Mouse (Mus musculus) kidney, embryonic 15.5 days (tissue): ENCODE measurements around the gene Map3k4. TPM values are rescaled to one million over a fixed set of nuclear protein-coding genes. Genes with fewer than 3 reads are reported as not detected.
A peak's percentile ranks its signal among the peaks of the same experiment; 100 is the strongest.
"Not testable (repeated sequence)": the region's sequence is repeated elsewhere in the genome, so short reads cannot be mapped to it uniquely, and the experiment has no call there.

Source experiments
- ATAC-seq: fragments of 200-750 bp; cut with Nextera tagmentation; replicated peaks from 2 replicates; pipeline ENCODE4 v1.8.0; 2017; ENCODE audit warnings: moderate TSS enrichment; ENCODE audit not compliant: low FRiP score
- H3K27ac ChIP-seq: fragments of 300-500 bp; sonication (generic); 2 replicates; pipeline ENCODE4 v1.5.1; 2015; ENCODE audit warnings: mild to moderate bottlenecking, inconsistent platforms
- H3K27me3 ChIP-seq: fragments of 300-500 bp; sonication (generic); 2 replicates; pipeline ENCODE4 v1.6.1; 2015; ENCODE audit warnings: inconsistent platforms
- H3K36me3 ChIP-seq: fragments of 300-500 bp; sonication (generic); 2 replicates; pipeline ENCODE4 v1.6.1; 2015; ENCODE audit warnings: inconsistent platforms
- H3K4me1 ChIP-seq: fragments of 300-500 bp; sonication (generic); 2 replicates; pipeline ENCODE4 v1.6.1; 2015; ENCODE audit warnings: inconsistent platforms
- H3K4me2 ChIP-seq: fragments of 300-500 bp; sonication (generic); 2 replicates; pipeline ENCODE4 v1.6.1; 2015; ENCODE audit warnings: moderate library complexity, mild to moderate bottlenecking, inconsistent platforms
- H3K4me3 ChIP-seq: fragments of 300-500 bp; sonication (generic); replicated peaks from 2 replicates; pipeline ENCODE4 v1.5.1; 2015; ENCODE audit warnings: mild to moderate bottlenecking, inconsistent platforms
- H3K9ac ChIP-seq: fragments of 300-500 bp; sonication (generic); 2 replicates; pipeline ENCODE4 v1.6.1; 2015; ENCODE audit warnings: mild to moderate bottlenecking, inconsistent platforms
- H3K9me3 ChIP-seq: fragments of 300-500 bp; sonication (generic); replicated peaks from 2 replicates; pipeline ENCODE4 v1.6.1; 2016; ENCODE audit warnings: inconsistent platforms
- WGBS: fragments of 180-500 bp; shearing (Covaris S2); methylation state at CpG from one replicate; pipeline ENCODE4 v1.1.7; 2015; ENCODE audit warnings: mixed read lengths; 5-methylcytosine and 5-hydroxymethylcytosine counted together
- polyA plus RNA-seq: library from polyadenylated mRNA; unstranded; fragments of >200 nt; fragmentation: Nextera tagmentation; extraction: Ambion mirVana; gene quantifications from 2 replicates; pipeline ENCODE4 v1.2.1, GENCODE M21; 2015

Gene Map3k4
- polyA plus RNA-seq, 1 experiment from 2014 or later, result 50.2 TPM

GRCm38 (mm10) chr17:12230167-12230566 is 88.4 kb downstream of the Map3k4 start:
- no peaks in the 10 kb centered on the region for H3K9me3 ChIP-seq
- ATAC-seq, result no peak
- H3K36me3 ChIP-seq, result peaks cover 92% of the 10 kb centered on the region
- H3K9ac ChIP-seq, result no peak overlapping the region
- no peak overlapping the region for H3K27ac ChIP-seq
- H3K4me2 ChIP-seq, result no peak overlapping the region
- H3K4me3 ChIP-seq, result no peak overlapping the region
- 83% methylated on average over 6 of the region's 6 CpGs for WGBS
- H3K27me3 ChIP-seq, result no peaks in the 10 kb centered on the region
- no peaks in the 10 kb centered on the region for H3K4me1 ChIP-seq

- Histone ChIP-seq H3K27me3 (no peaks in the 10 kb centered on the region), H3K9ac (no peak overlapping the region), H3K4me3 (no peak overlapping the region), H3K36me3 (peaks cover 88% of the 10 kb centered on the region), H3K4me2 (no peak overlapping the region), H3K9me3 (no peaks in the 10 kb centered on the region), H3K4me1 (no peaks in the 10 kb centered on the region), H3K27ac (no peak overlapping the region)
- no peak for ATAC-seq
- WGBS, result 93% methylated on average over 9 of the region's 9 CpGs
Measured at GRCm38 (mm10) chr17:12229756-12230155, 88.8 kb downstream of the Map3k4 start.

GRCm38 (mm10) chr17:12228471-12228870 is 90.1 kb downstream of the Map3k4 start:
- H3K27ac ChIP-seq, result no peak overlapping the region
- H3K36me3 ChIP-seq, result peaks cover 78% of the 10 kb centered on the region
- 93% methylated on average over 7 of the region's 7 CpGs for WGBS
- H3K4me1 ChIP-seq, result 0 out of 2 replicates have a peak, but pooled peaks cover 4% of the 10 kb centered on the region
- H3K27me3 ChIP-seq, result no peaks in the 10 kb centered on the region
- H3K4me2 ChIP-seq, result no peak overlapping the region
- H3K9ac ChIP-seq, result no peak overlapping the region
- no peaks in the 10 kb centered on the region for H3K9me3 ChIP-seq
- no peak overlapping the region for H3K4me3 ChIP-seq
- ATAC-seq, result no peak

- 87% methylated on average over 10 of the region's 10 CpGs for WGBS
- H3K4me2 ChIP-seq, result no peak overlapping the region
- no peak overlapping the region for H3K4me3 ChIP-seq
- H3K9me3 ChIP-seq, result no peaks in the 10 kb centered on the region
- H3K27me3 ChIP-seq, result no peaks in the 10 kb centered on the region
- H3K36me3 ChIP-seq, result peaks cover 74% of the 10 kb centered on the region
- ATAC-seq, result no peak
- 0 out of 2 replicates have a peak, but pooled peaks cover 4% of the 10 kb centered on the region for H3K4me1 ChIP-seq
- no peak overlapping the region for H3K9ac ChIP-seq
- H3K27ac ChIP-seq, result no peak overlapping the region
Measured at GRCm38 (mm10) chr17:12228001-12228400, 90.6 kb downstream of the Map3k4 start.

- H3K9ac ChIP-seq, result no peak overlapping the region
- no peak overlapping the region for H3K4me3 ChIP-seq
- no peaks in the 10 kb centered on the region for H3K9me3 ChIP-seq
- no peak overlapping the region for H3K4me2 ChIP-seq
- 0 out of 2 replicates have a peak, but pooled peaks have one; percentile 40 for ATAC-seq
- H3K27me3 ChIP-seq, result no peaks in the 10 kb centered on the region
- 48% methylated on average over 12 of the region's 12 CpGs for WGBS
- H3K36me3 ChIP-seq, result peaks cover 74% of the 10 kb centered on the region
- 0 out of 2 replicates have a peak, but pooled peaks cover 4% of the 10 kb centered on the region for H3K4me1 ChIP-seq
- H3K27ac ChIP-seq, result no peak overlapping the region
Measured at GRCm38 (mm10) chr17:12226551-12226950, 92.0 kb downstream of the Map3k4 start.

GRCm38 (mm10) chr17:12225227-12225626 is 93.4 kb downstream of the Map3k4 start:
- Histone ChIP-seq H3K4me3 (no peak overlapping the region), H3K9me3 (no peaks in the 10 kb centered on the region), H3K4me2 (no peak overlapping the region), H3K36me3 (peaks cover 72% of the 10 kb centered on the region), H3K27ac (no peak overlapping the region), H3K27me3 (no peaks in the 10 kb centered on the region), H3K4me1 (0 out of 2 replicates have a peak, but pooled peaks cover 4% of the 10 kb centered on the region), H3K9ac (no peak overlapping the region)
- WGBS, result 26% methylated on average over 1 of the region's 1 CpGs
- ATAC-seq, result no peak

GRCm38 (mm10) chr17:12224551-12224950 is 94.0 kb downstream of the Map3k4 start:
- H3K4me2 ChIP-seq, H3K4me3 ChIP-seq, H3K9ac ChIP-seq, H3K9me3 ChIP-seq, H3K4me1 ChIP-seq, H3K27ac ChIP-seq, H3K27me3 ChIP-seq: not testable (repeated sequence)
- peaks cover 72% of the 10 kb centered on the region for H3K36me3 ChIP-seq
- 82% methylated on average over 7 of the region's 7 CpGs for WGBS
- 0 out of 2 replicates have a peak, but pooled peaks have one; percentile 21 for ATAC-seq

- peak; percentile 35 for ATAC-seq
Measured at GRCm38 (mm10) chr17:12224145-12224544, 94.5 kb downstream of the Map3k4 start.

GRCm38 (mm10) chr17:12223682-12224081 is 94.9 kb downstream of the Map3k4 start:
- 58% methylated on average over 5 of the region's 5 CpGs for WGBS
- H3K9ac ChIP-seq, result no peak overlapping the region
- H3K4me2 ChIP-seq, result no peak overlapping the region
- H3K9me3 ChIP-seq, result no peaks in the 10 kb centered on the region
- no peak overlapping the region for H3K4me3 ChIP-seq
- no peak for ATAC-seq
- peaks cover 72% of the 10 kb centered on the region for H3K36me3 ChIP-seq
- H3K27me3 ChIP-seq, result no peaks in the 10 kb centered on the region
- 0 out of 2 replicates have a peak, but pooled peaks cover 4% of the 10 kb centered on the region for H3K4me1 ChIP-seq
- H3K27ac ChIP-seq, result peak overlapping the region; percentile 48; the same call in 1 of the 2 replicates

More at GRCm38 (mm10) chr17:12224145-12224544, 94.5 kb downstream of the Map3k4 start:
- Histone ChIP-seq H3K9me3 (no peaks in the 10 kb centered on the region), H3K27ac (peak overlapping the region; percentile 48; the same call in 1 of the 2 replicates), H3K9ac (no peak overlapping the region), H3K4me2 (no peak overlapping the region), H3K36me3 (peaks cover 72% of the 10 kb centered on the region), H3K4me1 (0 out of 2 replicates have a peak, but pooled peaks cover 4% of the 10 kb centered on the region), H3K4me3 (no peak overlapping the region), H3K27me3 (no peaks in the 10 kb centered on the region)
- 60% methylated on average over 9 of the region's 9 CpGs for WGBS

- WGBS, result 44% methylated on average over 6 of the region's 6 CpGs
- Histone ChIP-seq H3K9ac (no peak overlapping the region), H3K4me2 (no peak overlapping the region), H3K36me3 (peaks cover 72% of the 10 kb centered on the region), H3K4me3 (no peak overlapping the region), H3K27ac (no peak overlapping the region), H3K4me1 (0 out of 2 replicates have a peak, but pooled peaks cover 4% of the 10 kb centered on the region), H3K27me3 (no peaks in the 10 kb centered on the region), H3K9me3 (no peaks in the 10 kb centered on the region)
- no peak for ATAC-seq
Measured at GRCm38 (mm10) chr17:12221926-12222325, 96.7 kb downstream of the Map3k4 start.

GRCm38 (mm10) chr17:12216224-12216623 is 102.4 kb downstream of the Map3k4 start:
- Histone ChIP-seq H3K9ac (no peak overlapping the region), H3K9me3 (no peaks in the 10 kb centered on the region), H3K27me3 (no peaks in the 10 kb centered on the region), H3K4me1 (no peaks in the 10 kb centered on the region), H3K36me3 (peaks cover 95% of the 10 kb centered on the region), H3K27ac (no peak overlapping the region), H3K4me2 (no peak overlapping the region), H3K4me3 (no peak overlapping the region)
- 67% methylated on average over 6 of the region's 6 CpGs for WGBS
- no peak for ATAC-seq

- no peaks in the 10 kb centered on the region for H3K4me1 ChIP-seq
- H3K36me3 ChIP-seq, result peaks cover 71% of the 10 kb centered on the region
- H3K4me2 ChIP-seq, result no peak overlapping the region
- no peak for ATAC-seq
- H3K4me3 ChIP-seq, result no peak overlapping the region
- WGBS, result 91% methylated on average over 8 of the region's 8 CpGs
- H3K9ac ChIP-seq, result no peak overlapping the region
- no peaks in the 10 kb centered on the region for H3K27me3 ChIP-seq
- H3K27ac ChIP-seq, result no peak overlapping the region
- no peaks in the 10 kb centered on the region for H3K9me3 ChIP-seq
Measured at GRCm38 (mm10) chr17:12213430-12213829, 105.2 kb downstream of the Map3k4 start.

- no peak overlapping the region for H3K27ac ChIP-seq
- ATAC-seq, result no peak
- H3K27me3 ChIP-seq, result no peaks in the 10 kb centered on the region
- no peaks in the 10 kb centered on the region for H3K9me3 ChIP-seq
- no peak overlapping the region for H3K4me3 ChIP-seq
- peaks cover 10% of the 10 kb centered on the region for H3K4me1 ChIP-seq
- no peak overlapping the region for H3K4me2 ChIP-seq
- H3K9ac ChIP-seq, result no peak overlapping the region
- H3K36me3 ChIP-seq, result peaks cover 60% of the 10 kb centered on the region
- WGBS, result 90% methylated on average over 6 of the region's 6 CpGs
Measured at GRCm38 (mm10) chr17:12212341-12212740, 106.3 kb downstream of the Map3k4 start.
